Mouse (Mus musculus) frontal cortex, postnatal 14 days (tissue): Measurements from ENCODE around the gene Nppa.

Source experiments
- DNase-seq, 2 experiments: peaks; one replicate each; pipeline ENCODE4 v3.0.0; 2022; ENCODE audit warnings: low spot score in 2 of 2

Gene Nppa

GRCm38 (mm10) chr4:148051046-148051776 lies 50.7 kb downstream of the Nppa start:
- no peak for DNase-seq
